Mouse (Mus musculus): ENCODE measurements around the gene Cd52. TPM values are rescaled to one million over a fixed set of nuclear protein-coding genes. Genes with fewer than 3 reads are reported as not detected.

The Cd52 gene
- polyA plus RNA-seq, 1 experiment from 2014 or later: 7.6 TPM

- Histone ChIP-seq H3K4me1 (ENCODE audit: insufficient read depth, low read length) (peaks cover 9% of the 10 kb centered on the region; the same call in 1 of the 2 replicates), H3K9ac (replicated peaks; ENCODE audit: low read length) (no peak overlapping the region), H3K36me3 (ENCODE audit: insufficient read depth, low read length) (no peaks in the 10 kb centered on the region), H3K9me3 (ENCODE audit: low read length) (no peaks in the 10 kb centered on the region), H3K27ac (ENCODE audit: low read length) (no peak overlapping the region), H3K4me3 (ENCODE audit: low read length) (no peak overlapping the region), H3K4me2 (replicated peaks; ENCODE audit: low read depth, low read length) (no peak overlapping the region), H3K27me3 (ENCODE audit: insufficient read depth, low read length) (no peaks in the 10 kb centered on the region)
- ATAC-seq (ENCODE audit: low FRiP score, low TSS enrichment): no peak
- 63% methylated on average over 6 of the region's 6 CpGs for WGBS
Observed at GRCm38 (mm10) chr4:134112403-134112802, 17.5 kb upstream of the Cd52 start.

DNA sequence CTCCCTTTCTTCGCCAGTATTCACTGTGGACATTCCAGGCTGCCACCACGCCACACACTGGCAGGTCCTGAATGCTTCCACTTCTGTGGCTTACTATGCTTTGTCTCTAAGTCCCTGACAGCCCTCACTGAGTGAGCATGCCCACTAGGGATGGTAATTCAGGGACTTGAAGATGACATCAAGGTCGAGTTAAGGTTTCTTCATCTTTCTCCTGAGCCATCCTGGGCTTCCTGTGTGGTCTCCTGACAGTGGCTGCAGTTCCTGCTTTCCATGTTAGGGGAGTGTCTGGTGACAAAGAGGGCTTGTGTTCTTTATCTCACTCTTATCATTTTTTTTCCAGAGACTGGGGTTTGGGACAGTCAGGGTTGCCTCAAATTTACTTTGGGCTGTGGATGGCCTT, 15.8 kb upstream of the Cd52 start:
- Histone ChIP-seq H3K9me3 (ENCODE audit: low read length) (no peaks in the 10 kb centered on the region), H3K4me1 (ENCODE audit: insufficient read depth, low read length) (peaks cover 9% of the 10 kb centered on the region; the same call in 1 of the 2 replicates), H3K36me3 (ENCODE audit: insufficient read depth, low read length) (no peaks in the 10 kb centered on the region), H3K27ac (ENCODE audit: low read length) (no peak overlapping the region), H3K4me2 (replicated peaks; ENCODE audit: low read depth, low read length) (no peak overlapping the region), H3K4me3 (ENCODE audit: low read length) (no peak overlapping the region), H3K9ac (replicated peaks; ENCODE audit: low read length) (no peak overlapping the region), H3K27me3 (ENCODE audit: insufficient read depth, low read length) (no peaks in the 10 kb centered on the region)
- ATAC-seq (ENCODE audit: low FRiP score, low TSS enrichment): no peak
- 49% methylated on average over 3 of the region's 3 CpGs for WGBS

DNA sequence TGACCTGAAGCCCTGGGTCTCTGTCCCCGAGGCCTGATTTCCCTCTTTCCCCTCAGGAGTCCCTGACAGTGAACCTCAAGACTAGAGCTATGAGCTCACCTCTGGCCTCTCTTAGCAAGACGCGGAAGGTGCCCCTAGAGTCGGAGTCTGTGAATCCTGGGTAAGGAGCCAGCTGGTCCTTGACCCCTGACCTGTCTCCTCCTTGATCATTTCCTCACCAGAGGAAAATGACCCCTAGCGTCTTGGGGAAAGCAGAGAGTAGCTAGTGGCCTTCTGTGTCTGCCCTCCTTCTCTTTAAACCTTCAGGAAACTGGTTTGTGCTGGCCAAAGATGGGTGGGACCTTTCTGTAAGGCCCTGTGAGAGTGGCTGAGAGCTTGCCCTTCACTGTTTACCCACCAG, 13.3 kb upstream of the Cd52 start:
- Histone ChIP-seq H3K9me3 (ENCODE audit: low read length) (no peaks in the 10 kb centered on the region), H3K36me3 (ENCODE audit: insufficient read depth, low read length) (no peaks in the 10 kb centered on the region), H3K27ac (ENCODE audit: low read length) (no peak overlapping the region), H3K9ac (replicated peaks; ENCODE audit: low read length) (no peak overlapping the region), H3K27me3 (ENCODE audit: insufficient read depth, low read length) (no peaks in the 10 kb centered on the region), H3K4me1 (ENCODE audit: insufficient read depth, low read length) (0 out of 2 replicates have a peak, but pooled peaks cover 6% of the 10 kb centered on the region), H3K4me3 (ENCODE audit: low read length) (no peak overlapping the region), H3K4me2 (replicated peaks; ENCODE audit: low read depth, low read length) (no peak overlapping the region)
- ATAC-seq (ENCODE audit: low FRiP score, low TSS enrichment): no peak
- WGBS: 24% methylated on average over 5 of the region's 5 CpGs

- Histone ChIP-seq H3K4me3 (ENCODE audit: low read length) (no peak overlapping the region), H3K27ac (ENCODE audit: low read length) (no peak overlapping the region), H3K4me2 (replicated peaks; ENCODE audit: low read depth, low read length) (no peak overlapping the region), H3K9me3 (ENCODE audit: low read length) (no peaks in the 10 kb centered on the region), H3K36me3 (ENCODE audit: insufficient read depth, low read length) (no peaks in the 10 kb centered on the region), H3K9ac (replicated peaks; ENCODE audit: low read length) (no peak overlapping the region), H3K4me1 (ENCODE audit: insufficient read depth, low read length) (peaks cover 11% of the 10 kb centered on the region; the same call in 1 of the 2 replicates), H3K27me3 (ENCODE audit: insufficient read depth, low read length) (no peaks in the 10 kb centered on the region)
- WGBS: 83% methylated on average over 7 of the region's 7 CpGs
- ATAC-seq (ENCODE audit: low FRiP score, low TSS enrichment): no peak
Observed at GRCm38 (mm10) chr4:134107730-134108129, 12.8 kb upstream of the Cd52 start.

DNA sequence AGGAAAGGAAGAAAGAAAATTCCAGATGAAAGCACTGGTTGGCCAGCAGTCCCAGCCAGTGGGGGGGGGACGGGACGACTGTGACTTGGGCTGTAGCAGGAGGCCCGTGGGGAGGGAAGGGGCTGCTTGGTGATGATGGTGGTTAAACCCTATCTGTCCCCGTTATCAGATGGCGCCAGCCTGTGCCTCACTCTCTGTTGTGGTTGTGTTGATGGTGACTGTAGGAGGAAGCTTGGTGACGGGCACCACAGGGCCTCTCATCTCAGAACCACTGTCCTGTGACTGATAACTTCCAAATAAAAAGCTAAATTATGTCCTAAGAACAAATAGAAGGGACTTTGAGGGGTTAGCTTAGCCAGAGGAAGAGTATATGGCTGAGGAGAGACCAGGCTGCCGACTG, 11.2 kb upstream of the Cd52 start:
- no peak overlapping the region for H3K9ac ChIP-seq (replicated peaks; ENCODE audit: low read length)
- H3K27ac ChIP-seq (ENCODE audit: low read length): no peak overlapping the region
- H3K4me2 ChIP-seq (replicated peaks; ENCODE audit: low read depth, low read length): no peak overlapping the region
- peaks cover 11% of the 10 kb centered on the region; the same call in 1 of the 2 replicates for H3K4me1 ChIP-seq (ENCODE audit: insufficient read depth, low read length)
- no peaks in the 10 kb centered on the region for H3K9me3 ChIP-seq (ENCODE audit: low read length)
- ATAC-seq (ENCODE audit: low FRiP score, low TSS enrichment): no peak
- 78% methylated on average over 7 of the region's 7 CpGs for WGBS
- no peaks in the 10 kb centered on the region for H3K27me3 ChIP-seq (ENCODE audit: insufficient read depth, low read length)
- H3K36me3 ChIP-seq (ENCODE audit: insufficient read depth, low read length): no peaks in the 10 kb centered on the region
- no peak overlapping the region for H3K4me3 ChIP-seq (ENCODE audit: low read length)

GRCm38 (mm10) chr4:134102742-134103119, 7.8 kb upstream of the Cd52 start:
- no peak overlapping the region for H3K27ac ChIP-seq (ENCODE audit: low read length)
- H3K36me3 ChIP-seq (ENCODE audit: insufficient read depth, low read length): no peaks in the 10 kb centered on the region
- peak overlapping the region; percentile 62 for H3K4me2 ChIP-seq (replicated peaks; ENCODE audit: low read depth, low read length)
- peak overlapping the region; percentile 67 for H3K9ac ChIP-seq (replicated peaks; ENCODE audit: low read length)
- WGBS: 2% methylated on average over 21 of the region's 21 CpGs
- H3K9me3 ChIP-seq (ENCODE audit: low read length): no peaks in the 10 kb centered on the region
- peak; percentile 16; the same call in 1 of the 2 replicates for ATAC-seq (ENCODE audit: low FRiP score, low TSS enrichment)
- H3K4me3 ChIP-seq (ENCODE audit: low read length): peak overlapping the region; percentile 65
- no peaks in the 10 kb centered on the region for H3K27me3 ChIP-seq (ENCODE audit: insufficient read depth, low read length)
- peaks cover 10% of the 10 kb centered on the region; the same call in 1 of the 2 replicates for H3K4me1 ChIP-seq (ENCODE audit: insufficient read depth, low read length)

DNA sequence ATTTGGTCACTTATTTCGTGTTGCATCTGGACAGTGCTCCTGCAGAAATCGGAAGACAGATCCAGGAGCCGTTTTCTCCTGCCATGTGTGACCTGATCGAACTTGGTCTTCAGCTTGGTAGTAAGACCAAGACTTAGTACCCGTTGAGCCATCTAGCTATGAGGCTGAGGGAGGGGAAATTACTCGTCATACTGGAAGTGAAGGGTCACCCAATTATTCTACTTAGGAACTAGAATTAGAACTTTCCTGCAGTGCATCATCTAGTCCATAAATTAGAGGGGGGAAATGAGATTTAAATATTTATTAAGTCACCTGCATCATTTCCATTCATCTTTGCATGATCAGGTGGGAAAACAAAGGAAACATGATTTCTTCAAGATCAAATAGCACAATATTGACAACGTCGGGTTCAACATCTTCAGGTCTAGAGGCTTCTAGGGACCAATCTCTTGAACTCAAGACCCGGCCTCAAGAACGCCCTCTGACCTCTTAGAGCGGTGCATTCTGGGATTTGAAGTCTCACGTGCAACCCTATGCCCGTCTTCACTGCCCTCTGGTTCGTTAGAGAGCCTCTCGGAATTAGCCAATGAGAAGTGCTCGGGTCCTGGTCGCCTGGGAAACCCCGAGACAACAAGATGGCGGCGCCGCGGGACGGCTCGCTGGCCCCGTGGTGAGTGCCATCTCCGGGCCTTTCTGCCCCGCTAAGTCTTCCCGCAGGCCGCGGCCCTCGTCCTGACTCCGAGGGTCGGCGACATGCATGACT, 7.3 kb upstream of the Cd52 start, which contains the start of gene Ubxn11:
Gene Ubxn11 (plus strand): TSS at position 592 of the 763 bp plus-strand sequence.
- no peaks in the 10 kb centered on the region for H3K36me3 ChIP-seq (ENCODE audit: insufficient read depth, low read length)
- H3K4me3 ChIP-seq (ENCODE audit: low read length): peak within 1 kb of the TSS; percentile 65
- H3K27me3 ChIP-seq (ENCODE audit: insufficient read depth, low read length): no peaks in the 10 kb centered on the region
- peak; percentile 97 for ATAC-seq (ENCODE audit: low FRiP score, low TSS enrichment)
- H3K4me1 ChIP-seq (ENCODE audit: insufficient read depth, low read length): peaks cover 10% of the 10 kb centered on the region; the same call in 1 of the 2 replicates
- 18% methylated on average over 34 of the region's 34 CpGs for WGBS
- peak within 1 kb of the TSS; percentile 62 for H3K4me2 ChIP-seq (replicated peaks; ENCODE audit: low read depth, low read length)
- H3K27ac ChIP-seq (ENCODE audit: low read length): no peak within 1 kb of the TSS
- H3K9ac ChIP-seq (replicated peaks; ENCODE audit: low read length): peak within 1 kb of the TSS; percentile 67
- no peaks in the 10 kb centered on the region for H3K9me3 ChIP-seq (ENCODE audit: low read length)

DNA sequence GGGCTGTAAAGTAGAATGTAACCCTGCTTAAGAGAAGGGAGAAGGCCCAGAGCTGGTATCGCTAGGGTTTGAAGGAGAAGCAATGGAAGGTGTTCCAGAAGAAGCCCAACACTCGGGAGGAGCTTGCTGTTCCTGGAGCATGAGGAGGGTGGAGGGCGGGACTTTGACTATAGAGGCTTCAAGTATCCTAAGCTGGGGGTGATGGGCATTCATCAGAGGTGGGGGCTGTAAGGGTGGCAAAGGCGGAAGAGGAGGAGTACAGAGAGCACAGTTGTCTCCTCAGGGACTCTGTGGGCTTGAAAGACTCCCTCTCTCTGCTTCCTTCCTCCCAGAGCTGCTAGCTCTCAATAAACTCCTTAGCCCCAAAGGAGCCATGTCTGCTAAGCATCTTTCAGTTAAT, 5.4 kb upstream of the Cd52 start:
- H3K36me3 ChIP-seq (ENCODE audit: insufficient read depth, low read length): no peaks in the 10 kb centered on the region
- 72% methylated on average over 4 of the region's 4 CpGs for whole genome bisulfite sequencing
- no peaks in the 10 kb centered on the region for H3K9me3 ChIP-seq (ENCODE audit: low read length)
- no peak overlapping the region for H3K4me2 ChIP-seq (replicated peaks; ENCODE audit: low read depth, low read length)
- no peaks in the 10 kb centered on the region for H3K27me3 ChIP-seq (ENCODE audit: insufficient read depth, low read length)
- no peak for ATAC-seq (ENCODE audit: low FRiP score, low TSS enrichment)
- no peak overlapping the region for H3K4me3 ChIP-seq (ENCODE audit: low read length)
- no peak overlapping the region for H3K27ac ChIP-seq (ENCODE audit: low read length)
- no peak overlapping the region for H3K9ac ChIP-seq (replicated peaks; ENCODE audit: low read length)
- H3K4me1 ChIP-seq (ENCODE audit: insufficient read depth, low read length): peaks cover 10% of the 10 kb centered on the region; the same call in 1 of the 2 replicates

GRCm38 (mm10) chr4:134098628-134099027, 3.7 kb upstream of the Cd52 start:
- 0 out of 2 replicates have a peak, but pooled peaks have one; percentile 30 for ATAC-seq (ENCODE audit: low FRiP score, low TSS enrichment)
- Histone ChIP-seq H3K36me3 (ENCODE audit: insufficient read depth, low read length) (no peaks in the 10 kb centered on the region), H3K27me3 (ENCODE audit: insufficient read depth, low read length) (no peaks in the 10 kb centered on the region), H3K4me2 (replicated peaks; ENCODE audit: low read depth, low read length) (no peak overlapping the region), H3K4me3 (ENCODE audit: low read length) (no peak overlapping the region), H3K4me1 (ENCODE audit: insufficient read depth, low read length) (peaks cover 10% of the 10 kb centered on the region; the same call in 1 of the 2 replicates), H3K9me3 (ENCODE audit: low read length) (no peaks in the 10 kb centered on the region), H3K27ac (ENCODE audit: low read length) (0 out of 2 replicates have a peak overlapping the region, but pooled peaks have one; percentile 50), H3K9ac (replicated peaks; ENCODE audit: low read length) (no peak overlapping the region)
- WGBS: 17% methylated on average over 8 of the region's 8 CpGs

- no peak for ATAC-seq (ENCODE audit: low FRiP score, low TSS enrichment)
- WGBS: 77% methylated on average over 5 of the region's 5 CpGs
- no peak overlapping the region for H3K4me2 ChIP-seq (replicated peaks; ENCODE audit: low read depth, low read length)
Observed at GRCm38 (mm10) chr4:134097015-134097608, 2.2 kb upstream of the Cd52 start.

More at GRCm38 (mm10) chr4:134097015-134097608, 2.2 kb upstream of the Cd52 start:
- no peak overlapping the region for H3K27ac ChIP-seq (ENCODE audit: low read length)
- no peaks in the 10 kb centered on the region for H3K9me3 ChIP-seq (ENCODE audit: low read length)
- H3K36me3 ChIP-seq (ENCODE audit: insufficient read depth, low read length): no peaks in the 10 kb centered on the region
- H3K27me3 ChIP-seq (ENCODE audit: insufficient read depth, low read length): no peaks in the 10 kb centered on the region
- H3K4me1 ChIP-seq (ENCODE audit: insufficient read depth, low read length): 0 out of 2 replicates have a peak, but pooled peaks cover 4% of the 10 kb centered on the region
- no peak overlapping the region for H3K9ac ChIP-seq (replicated peaks; ENCODE audit: low read length)
- no peak overlapping the region for H3K4me3 ChIP-seq (ENCODE audit: low read length)
